ENCODE assay signal across 22 mouse cellular contexts in genomic region chr11:70598451-70598953, GRCm38 (mm10). TPM values are rescaled to one million over a fixed set of nuclear protein-coding genes. Genes with fewer than 3 reads are reported as not detected.
"Had no signal": no experiment of that assay in that cellular context is flagged by ENCODE, and none has a peak within 500 bp of the region (broad histone marks: within the 10 kb centered on the region; RNA-seq: fewer than 3 reads in every experiment).

No protein-coding gene starts in this region.

- DNase-seq: lung, adult 18-20 months; lung, embryonic 14.5 days; lung, postnatal 10 days; lung, postnatal 4 days; thymus, adult 18-20 months; thymus, postnatal 14 days; thymus, postnatal 36 days had no signal

- H3K27me3 ChIP-seq: megakaryocyte, embryonic 14.5 days; midbrain, embryonic 13.5 days; midbrain, embryonic 15.5 days; neural tube, embryonic 12.5 days had no signal

- H3K4me3 ChIP-seq: megakaryocyte, embryonic 14.5 days; midbrain, embryonic 13.5 days; midbrain, embryonic 15.5 days; neural tube, embryonic 12.5 days had no signal

- H3K27ac ChIP-seq: midbrain, embryonic 13.5 days; midbrain, embryonic 15.5 days; neural tube, embryonic 12.5 days had no signal

- ATAC-seq: midbrain, embryonic 13.5 days; midbrain, embryonic 15.5 days had no signal

- H3K9me3 ChIP-seq: megakaryocyte, embryonic 14.5 days; midbrain, embryonic 13.5 days; midbrain, embryonic 15.5 days; neural tube, embryonic 12.5 days had no signal

- H3K9ac ChIP-seq: lung, embryonic 14.5 days; midbrain, embryonic 13.5 days; midbrain, embryonic 15.5 days; neural tube, embryonic 12.5 days had no signal

- H3K4me2 ChIP-seq: lung, embryonic 14.5 days; midbrain, embryonic 11.5 days; midbrain, embryonic 13.5 days; midbrain, embryonic 15.5 days; neural tube, embryonic 12.5 days had no signal

- H3K4me1 ChIP-seq: midbrain, embryonic 15.5 days had no signal

RNA-seq across cellular contexts. Expression of gene 4930544D05Rik, which starts 17.1 kb away (rescaled TPM):
- total RNA-seq: midbrain, postnatal 0 days; monocyte, adult 5-6 weeks; neutrophil, adult 5-6 weeks had no signal
- polyA plus RNA-seq: liver, embryonic 16.5 days; lung, embryonic 14.5 days; lung, embryonic 16.5 days; midbrain, embryonic 11.5 days; midbrain, embryonic 13.5 days; midbrain, embryonic 15.5 days; midbrain, postnatal 0 days; neural tube, embryonic 12.5 days; neural tube, embryonic 14.5 days; spleen, adult 2 months; stomach, embryonic 14.5 days; stomach, embryonic 16.5 days; thymus, postnatal 0 days had no signal

RNA-seq across cellular contexts. Expression of gene Chrne, which starts 20.5 kb away (rescaled TPM):
- total RNA-seq: midbrain, postnatal 0 days had no signal
- polyA plus RNA-seq: liver, embryonic 16.5 days; lung, embryonic 14.5 days; midbrain, embryonic 11.5 days; midbrain, embryonic 13.5 days; midbrain, embryonic 15.5 days; neural tube, embryonic 12.5 days; neural tube, embryonic 14.5 days; stomach, embryonic 14.5 days had no signal

RNA-seq across cellular contexts. Expression of gene Gp1ba, which starts 40.4 kb away (rescaled TPM):
- total RNA-seq: midbrain, postnatal 0 days had no signal
